Mouse (Mus musculus) thymus, adult 18-20 months (tissue): ENCODE data around the gene Pabpn1.
A peak's percentile ranks its signal among the peaks of the same experiment; 100 is the strongest.
"Not testable (repeated sequence)": the region's sequence is repeated elsewhere in the genome, so short reads cannot be mapped to it uniquely, and the experiment has no call there.

Experiments used
- DNase-seq, 2 experiments: peaks; one replicate each; pipeline ENCODE4 v3.0.0; 2022; ENCODE audit warnings: mixed read lengths in 2 of 2

Gene Pabpn1

GRCm38 (mm10) chr14:54937361-54938182 lies 45.3 kb downstream of the Pabpn1 start:
- no peak for DNase-seq

GRCm38 (mm10) chr14:54938431-54939219 lies 46.3 kb downstream of the Pabpn1 start:
- no peak for DNase-seq

- DNase-seq, result peak in 1 of 2 experiments; percentile 32
Observed at GRCm38 (mm10) chr14:54939434-54940175, 47.3 kb downstream of the Pabpn1 start.

- DNase-seq, result no peak
Observed at GRCm38 (mm10) chr14:54940176-54940530, 47.9 kb downstream of the Pabpn1 start.

GRCm38 (mm10) chr14:54941024-54941978 lies 49.0 kb downstream of the Pabpn1 start:
- DNase-seq, result no peak

GRCm38 (mm10) chr14:54942479-54942878 lies 50.2 kb downstream of the Pabpn1 start:
- DNase-seq, result no peak

- DNase-seq, result no peak
Observed at GRCm38 (mm10) chr14:54943971-54944370, 51.7 kb downstream of the Pabpn1 start.

GRCm38 (mm10) chr14:54944939-54945338 lies 52.6 kb downstream of the Pabpn1 start:
- DNase-seq, result no peak

- no peak for DNase-seq
Observed at GRCm38 (mm10) chr14:54945975-54946704, 53.8 kb downstream of the Pabpn1 start.

GRCm38 (mm10) chr14:54947008-54947407 lies 54.7 kb downstream of the Pabpn1 start:
- DNase-seq, result not testable (repeated sequence)
